Mouse (Mus musculus) gastrocnemius, postnatal 14 days (tissue): ENCODE results near the gene Rpp25. TPM values are rescaled to one million over a fixed set of nuclear protein-coding genes. Genes with fewer than 3 reads are reported as not detected.

Experiments used
- DNase-seq: peaks from one replicate; pipeline ENCODE4 v3.0.0; 2021; ENCODE audit warnings: mixed read lengths
- intact Hi-C: fragments of 180-260 bp; cut with DNase I; formaldehyde crosslinking; loops from one replicate; pipeline ENCODE4 v1.15.1; 2025; ENCODE audit warnings: low total_unique reads
- long read RNA-seq, 2 experiments: library from polyadenylated mRNA; stranded (forward); transcript quantifications; one replicate each; pipeline ENCODE4 v2.0.0; 2021
- total RNA-seq, 2 experiments: library from RNA; stranded (reverse); gene quantifications; 2 replicates each; pipeline ENCODE4 v1.2.3; 2021

The Rpp25 gene
- total RNA-seq: not detected
- long read RNA-seq, experiment 1: 0 reads
- long read RNA-seq, experiment 2: 0 reads

- DNase-seq: peak; percentile 36
- intact Hi-C loops: no loop called here
Observed at GRCm38 (mm10) chr9:57503622-57504380, at the start of gene Rpp25. Gene Rpp25 (plus strand): TSS chr9:57504026.

- DNase-seq: no peak
- intact Hi-C loops: no loop called here
Observed at GRCm38 (mm10) chr9:57459707-57460106, 44.1 kb upstream of the Rpp25 start.

- DNase-seq: no peak
- intact Hi-C loops: no loop called here
Observed at GRCm38 (mm10) chr9:57462866-57463265, 41.0 kb upstream of the Rpp25 start.

GRCm38 (mm10) chr9:57466101-57466500 lies 37.7 kb upstream of the Rpp25 start:
- intact Hi-C loops: no loop called here
- no peak for DNase-seq

- DNase-seq: peak; percentile 18
Observed at GRCm38 (mm10) chr9:57467271-57467771, 36.5 kb upstream of the Rpp25 start.

GRCm38 (mm10) chr9:57467896-57468549 lies 35.8 kb upstream of the Rpp25 start, which contains the start of gene Scamp5:
Gene Scamp5 (minus strand): TSS chr9:57468060.
- peak; percentile 89 for DNase-seq
- intact Hi-C loops: no loop called here

More at GRCm38 (mm10) chr9:57467271-57467771, 36.5 kb upstream of the Rpp25 start:
- intact Hi-C loops: no loop called here

- intact Hi-C loops: no loop called here
- no peak for DNase-seq
Observed at GRCm38 (mm10) chr9:57468914-57469313, 34.9 kb upstream of the Rpp25 start.

- intact Hi-C loops: loop anchor here (10.0 kb wide), 1 partner anchor 169 kb away; the partner anchor contains the start of gene Csk
- peak; percentile 77 for DNase-seq
Observed at GRCm38 (mm10) chr9:57485774-57486173, 18.1 kb upstream of the Rpp25 start.

GRCm38 (mm10) chr9:57487807-57488206 lies 16.0 kb upstream of the Rpp25 start:
- DNase-seq: no peak
- intact Hi-C loops: loop anchor here (10.0 kb wide), 1 partner anchor 167 kb away; the partner anchor contains the start of gene Csk

GRCm38 (mm10) chr9:57493532-57493931 lies 10.3 kb upstream of the Rpp25 start:
- DNase-seq: no peak
- intact Hi-C loops: no loop called here

- intact Hi-C loops: no loop called here
- DNase-seq: no peak
Observed at GRCm38 (mm10) chr9:57494970-57495369, 8.9 kb upstream of the Rpp25 start.

- intact Hi-C loops: no loop called here
Observed at GRCm38 (mm10) chr9:57497236-57497635, 6.6 kb upstream of the Rpp25 start.

GRCm38 (mm10) chr9:57498536-57498935 lies 5.3 kb upstream of the Rpp25 start:
- DNase-seq: no peak
- intact Hi-C loops: no loop called here

More at GRCm38 (mm10) chr9:57497236-57497635, 6.6 kb upstream of the Rpp25 start:
- DNase-seq: no peak

- intact Hi-C loops: no loop called here
- no peak for DNase-seq
Observed at GRCm38 (mm10) chr9:57501452-57501851, 2.4 kb upstream of the Rpp25 start.

- intact Hi-C loops: no loop called here
- DNase-seq: no peak
Observed at GRCm38 (mm10) chr9:57501861-57502260, 2.0 kb upstream of the Rpp25 start.

- no peak for DNase-seq
Observed at GRCm38 (mm10) chr9:57502911-57503621, 760 bp upstream of the Rpp25 start.

GRCm38 (mm10) chr9:57504381-57504700 lies 515 bp downstream of the Rpp25 start:
- DNase-seq: peak; percentile 40
- intact Hi-C loops: no loop called here

More at GRCm38 (mm10) chr9:57502911-57503621, 760 bp upstream of the Rpp25 start:
- intact Hi-C loops: no loop called here

- DNase-seq: no peak
- intact Hi-C loops: no loop called here
Observed at GRCm38 (mm10) chr9:57504891-57505290, 1.1 kb downstream of the Rpp25 start.

- intact Hi-C loops: no loop called here
- DNase-seq: no peak
Observed at GRCm38 (mm10) chr9:57505700-57506099, 1.9 kb downstream of the Rpp25 start.

GRCm38 (mm10) chr9:57510577-57510976 lies 6.8 kb downstream of the Rpp25 start:
- intact Hi-C loops: no loop called here

More at GRCm38 (mm10) chr9:57510577-57510976, 6.8 kb downstream of the Rpp25 start:
- no peak for DNase-seq
